Mouse (Mus musculus): ENCODE measurements around the gene Tatdn2. TPM values are rescaled to one million over a fixed set of nuclear protein-coding genes. Genes with fewer than 3 reads are reported as not detected.

Tatdn2 gene
- total and polyA plus RNA-seq, 3 experiments, result 20.9 to 72.0 (median 33.1) TPM

DNA sequence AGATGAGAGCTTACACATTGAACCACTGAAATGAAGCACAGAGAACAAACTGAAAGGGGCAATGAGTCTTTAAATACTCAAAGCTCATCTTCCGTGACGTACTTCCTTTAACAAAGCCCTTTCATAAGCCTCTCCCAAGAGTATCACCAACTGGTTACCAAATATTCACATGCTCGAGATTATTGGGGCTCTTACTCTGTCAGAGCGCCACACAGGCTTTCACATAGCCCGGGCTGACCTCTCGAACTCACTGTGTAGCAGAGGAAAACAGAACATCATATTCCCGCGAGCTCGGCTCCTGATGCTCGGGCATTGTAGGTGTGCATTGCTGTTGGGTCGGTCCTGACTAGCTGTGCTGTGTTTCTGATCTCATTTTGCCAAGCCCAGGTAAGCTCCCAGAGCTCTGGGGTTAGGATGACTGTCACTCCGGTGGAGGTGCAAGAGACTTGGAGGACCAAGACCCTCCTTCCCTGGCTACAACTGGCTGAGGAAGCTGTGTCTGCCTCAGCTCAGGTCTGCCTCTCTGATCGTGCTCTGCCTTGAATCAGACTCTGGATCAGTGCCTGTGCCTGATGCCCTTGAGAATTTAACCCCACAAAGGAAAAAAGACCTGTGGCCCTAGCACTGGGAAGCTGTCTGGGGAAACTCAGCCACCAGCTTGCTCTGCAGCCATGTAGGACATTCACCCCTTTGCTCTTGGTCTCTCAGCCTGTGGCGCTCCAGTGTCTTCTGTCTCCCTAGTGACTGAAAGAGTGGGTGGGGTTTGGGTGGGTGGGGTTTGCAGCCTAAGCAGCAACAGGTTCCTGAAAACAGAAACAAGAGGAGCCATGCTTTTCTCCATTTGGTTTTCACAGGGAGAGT, 36.1 kb upstream of the Tatdn2 start:
- H3K36me3 ChIP-seq (replicated peaks), result peaks cover 11% of the 10 kb centered on the region
- peaks cover 17% of the 10 kb centered on the region for H3K4me1 ChIP-seq (ENCODE audit: insufficient read depth, low read depth, low read length)
- H3K27me3 ChIP-seq (ENCODE audit: insufficient read depth, low read length), result no peaks in the 10 kb centered on the region
- DNase-seq (ENCODE audit: low spot score), result peak; percentile 33
- TF ChIP-seq GATA2 (IDR thresholded peaks at IDR 0.05; ENCODE audit: borderline replicate concordance, low read depth, low read length) (no peak), CTCF (IDR thresholded peaks at IDR 0.05; ENCODE audit: low read depth, low read length) (no peak), TAL1 (conservative IDR thresholded peaks at IDR 0.05; ENCODE audit: low read depth, low read length) (no peak), POLR2AphosphoS5 (IDR thresholded peaks at IDR 0.05; ENCODE audit: insufficient replicate concordance, low read depth, low read length) (no peak), GATA1 (IDR thresholded peaks at IDR 0.05; ENCODE audit: borderline replicate concordance, low read length) (no peak)
- H3K4me3 ChIP-seq (ENCODE audit: low read depth, low read length), result no peak overlapping the region
- no peak for ATAC-seq (ENCODE audit: extremely low read depth, insufficient number of reproducible peaks, low FRiP score, poor library complexity, severe bottlenecking)
- peaks cover 6% of the 10 kb centered on the region for H3K9me3 ChIP-seq (replicated peaks)

- H3K9me3 ChIP-seq (replicated peaks), result peaks cover 6% of the 10 kb centered on the region
- DNase-seq (ENCODE audit: low spot score) (no peak), ATAC-seq (ENCODE audit: extremely low read depth, insufficient number of reproducible peaks, low FRiP score, poor library complexity, severe bottlenecking) (no peak)
- peaks cover 11% of the 10 kb centered on the region for H3K36me3 ChIP-seq (replicated peaks)
- H3K27me3 ChIP-seq (ENCODE audit: insufficient read depth, low read length), result no peaks in the 10 kb centered on the region
- H3K4me1 ChIP-seq (ENCODE audit: insufficient read depth, low read depth, low read length), result peaks cover 17% of the 10 kb centered on the region
- TF ChIP-seq POLR2AphosphoS5 (IDR thresholded peaks at IDR 0.05; ENCODE audit: insufficient replicate concordance, low read depth, low read length) (no peak), CTCF (IDR thresholded peaks at IDR 0.05; ENCODE audit: low read depth, low read length) (no peak), TAL1 (conservative IDR thresholded peaks at IDR 0.05; ENCODE audit: low read depth, low read length) (no peak), GATA2 (IDR thresholded peaks at IDR 0.05; ENCODE audit: borderline replicate concordance, low read depth, low read length) (no peak), GATA1 (IDR thresholded peaks at IDR 0.05; ENCODE audit: borderline replicate concordance, low read length) (no peak)
- H3K4me3 ChIP-seq (ENCODE audit: low read depth, low read length), result no peak overlapping the region
Observed at GRCm38 (mm10) chr6:113661353-113662241, 35.3 kb upstream of the Tatdn2 start.

- no peak for TF ChIP-seq TAL1 (conservative IDR thresholded peaks at IDR 0.05; ENCODE audit: low read depth, low read length)
- TF ChIP-seq POLR2AphosphoS5 (IDR thresholded peaks at IDR 0.05; ENCODE audit: insufficient replicate concordance, low read depth, low read length), result no peak
- no peak for TF ChIP-seq CTCF (IDR thresholded peaks at IDR 0.05; ENCODE audit: low read depth, low read length)
- TF ChIP-seq GATA2 (IDR thresholded peaks at IDR 0.05; ENCODE audit: borderline replicate concordance, low read depth, low read length), result no peak
- ATAC-seq (ENCODE audit: extremely low read depth, insufficient number of reproducible peaks, low FRiP score, poor library complexity, severe bottlenecking), result no peak
- no peak for DNase-seq (ENCODE audit: low spot score)
Observed at GRCm38 (mm10) chr6:113662964-113663700, 33.7 kb upstream of the Tatdn2 start.

GRCm38 (mm10) chr6:113664305-113664704, 32.5 kb upstream of the Tatdn2 start:
- H3K36me3 ChIP-seq (replicated peaks), result peaks cover 20% of the 10 kb centered on the region
- peaks cover 6% of the 10 kb centered on the region for H3K9me3 ChIP-seq (replicated peaks)
- DNase-seq (ENCODE audit: low spot score), result no peak
- ATAC-seq (ENCODE audit: extremely low read depth, insufficient number of reproducible peaks, low FRiP score, poor library complexity, severe bottlenecking), result no peak
- TF ChIP-seq GATA1 (IDR thresholded peaks at IDR 0.05; ENCODE audit: borderline replicate concordance, low read length) (no peak), GATA2 (IDR thresholded peaks at IDR 0.05; ENCODE audit: borderline replicate concordance, low read depth, low read length) (no peak), CTCF (IDR thresholded peaks at IDR 0.05; ENCODE audit: low read depth, low read length) (no peak)
- H3K4me3 ChIP-seq (ENCODE audit: low read depth, low read length), result no peak overlapping the region
- peaks cover 24% of the 10 kb centered on the region for H3K4me1 ChIP-seq (ENCODE audit: insufficient read depth, low read depth, low read length)
- no peaks in the 10 kb centered on the region for H3K27me3 ChIP-seq (ENCODE audit: insufficient read depth, low read length)

More at GRCm38 (mm10) chr6:113662964-113663700, 33.7 kb upstream of the Tatdn2 start:
- peaks cover 19% of the 10 kb centered on the region for H3K36me3 ChIP-seq (replicated peaks)
- peaks cover 17% of the 10 kb centered on the region for H3K4me1 ChIP-seq (ENCODE audit: insufficient read depth, low read depth, low read length)
- no peaks in the 10 kb centered on the region for H3K27me3 ChIP-seq (ENCODE audit: insufficient read depth, low read length)
- H3K9me3 ChIP-seq (replicated peaks), result peaks cover 6% of the 10 kb centered on the region
- no peak overlapping the region for H3K4me3 ChIP-seq (ENCODE audit: low read depth, low read length)

DNA sequence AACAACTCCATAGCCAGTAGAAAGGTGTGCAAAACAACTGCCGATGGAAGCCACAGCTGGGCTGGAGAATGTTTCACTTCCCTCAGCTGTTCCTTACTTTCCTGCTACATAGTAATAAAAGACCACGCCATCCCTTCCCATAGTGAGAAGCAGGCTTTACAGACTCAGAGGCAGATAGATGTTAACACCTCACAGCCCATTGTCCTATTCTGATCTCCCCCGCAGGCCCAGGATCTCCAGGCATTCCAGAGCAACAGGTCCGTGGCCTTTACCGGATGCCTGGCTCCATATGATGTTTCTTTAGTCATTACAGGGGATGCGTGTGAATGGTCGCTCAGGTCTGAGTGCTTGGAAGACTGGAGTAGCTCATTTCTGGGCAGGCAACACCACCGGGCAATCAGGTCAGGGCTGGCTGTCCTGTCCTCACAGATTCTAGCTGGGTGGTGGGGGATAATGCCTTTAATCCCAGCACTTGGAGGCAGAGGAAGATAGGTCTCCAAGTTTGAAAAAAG, 29.2 kb upstream of the Tatdn2 start:
- H3K4me1 ChIP-seq (ENCODE audit: insufficient read depth, low read depth, low read length), result peaks cover 7% of the 10 kb centered on the region; the same call in 1 of the 2 replicates
- peaks cover 39% of the 10 kb centered on the region for H3K36me3 ChIP-seq (replicated peaks)
- no peak for ATAC-seq (ENCODE audit: extremely low read depth, insufficient number of reproducible peaks, low FRiP score, poor library complexity, severe bottlenecking)

More for the DNA sequence above, 29.2 kb upstream of the Tatdn2 start:
- Histone ChIP-seq H3K27me3 (ENCODE audit: insufficient read depth, low read length) (no peaks in the 10 kb centered on the region), H3K4me3 (ENCODE audit: low read depth, low read length) (no peak overlapping the region), H3K9me3 (replicated peaks) (peaks cover 5% of the 10 kb centered on the region)
- DNase-seq (ENCODE audit: low spot score), result no peak
- TF ChIP-seq GATA1 (IDR thresholded peaks at IDR 0.05; ENCODE audit: borderline replicate concordance, low read length) (no peak), POLR2AphosphoS5 (IDR thresholded peaks at IDR 0.05; ENCODE audit: insufficient replicate concordance, low read depth, low read length) (no peak), CTCF (IDR thresholded peaks at IDR 0.05; ENCODE audit: low read depth, low read length) (no peak), TAL1 (conservative IDR thresholded peaks at IDR 0.05; ENCODE audit: low read depth, low read length) (no peak), GATA2 (IDR thresholded peaks at IDR 0.05; ENCODE audit: borderline replicate concordance, low read depth, low read length) (no peak)

All from G1E (cell line).